ENCODE assay signal across 18 mouse cellular contexts in genomic region chr15:78309865-78310264, GRCm38 (mm10). TPM values are rescaled to one million over a fixed set of nuclear protein-coding genes. Genes with fewer than 3 reads are reported as not detected.
DNase-seq lines count a peak whose midpoint lies in the region; ATAC-seq lines count a peak whose summit lies in the region.
"Had no signal": no experiment of that assay in that cellular context is flagged by ENCODE, and none has a peak within 500 bp of the region (broad histone marks: within the 10 kb centered on the region; RNA-seq: fewer than 3 reads in every experiment).

No protein-coding gene starts in this region.

- H3K9ac ChIP-seq in heart, embryonic 12.5 days, result no peak overlapping the region
- H3K9ac ChIP-seq: embryonic facial prominence, embryonic 12.5 days; forebrain, embryonic 13.5 days; hindbrain, embryonic 15.5 days had no signal

- intact Hi-C loops in left cerebral cortex, postnatal 14 days (cut with DNase I), result no loop called here

- H3K27me3 ChIP-seq in heart, embryonic 12.5 days (replicated peaks), result no peaks in the 10 kb centered on the region
- H3K27me3 ChIP-seq: embryonic facial prominence, embryonic 12.5 days; forebrain, embryonic 13.5 days; hindbrain, embryonic 15.5 days had no signal

- no peaks in the 10 kb centered on the region for H3K9me3 ChIP-seq in heart, embryonic 12.5 days (replicated peaks)
- H3K9me3 ChIP-seq: embryonic facial prominence, embryonic 12.5 days; forebrain, embryonic 13.5 days; hindbrain, embryonic 15.5 days had no signal

- H3K4me3 ChIP-seq in heart, embryonic 12.5 days, result no peak overlapping the region
- H3K4me3 ChIP-seq: embryonic facial prominence, embryonic 12.5 days; forebrain, embryonic 13.5 days; hindbrain, embryonic 15.5 days had no signal

- peaks cover 8% of the 10 kb centered on the region for H3K4me1 ChIP-seq in heart, embryonic 12.5 days (replicated peaks)
- H3K4me1 ChIP-seq: embryonic facial prominence, embryonic 12.5 days; forebrain, embryonic 13.5 days; hindbrain, embryonic 15.5 days had no signal

- no peak overlapping the region for H3K4me2 ChIP-seq in heart, embryonic 12.5 days
- H3K4me2 ChIP-seq: embryonic facial prominence, embryonic 12.5 days; forebrain, embryonic 13.5 days; hindbrain, embryonic 15.5 days had no signal

- ATAC-seq in heart, embryonic 12.5 days (ENCODE audit: insufficient number of reproducible peaks, low FRiP score), result no peak
- ATAC-seq: forebrain, embryonic 13.5 days; intestine, embryonic 16.5 days had no signal

- H3K27ac ChIP-seq in heart, embryonic 12.5 days (ENCODE audit: poor library complexity, severe bottlenecking), result no peak overlapping the region
- H3K27ac ChIP-seq: embryonic facial prominence, embryonic 12.5 days; forebrain, embryonic 13.5 days; hindbrain, embryonic 15.5 days had no signal

- DNase-seq in heart, adult 11 months, result peak; percentile 90
- peak; percentile 49 for DNase-seq in testis, postnatal 14 days (ENCODE audit: low spot score)
- DNase-seq in testis, postnatal 10 days (ENCODE audit: low spot score), result no peak
- DNase-seq in retina, postnatal 7 days (ENCODE audit: low read depth, low spot score), result peak; percentile 28
- no peak for DNase-seq in left cerebral cortex, postnatal 14 days (ENCODE audit: low spot score in 2 of 2)
- DNase-seq: adrenal gland, adult 2 months; adrenal gland, postnatal 36 days; cerebellum, adult 11 months; cerebellum, adult 8-10 months; cerebellum, postnatal 14 days; embryo, embryonic 11 days; gastrocnemius, postnatal 10 days; heart, postnatal 36 days had no signal

- 16% methylated on average over 5 of the region's 5 CpGs for WGBS in heart, embryonic 12.5 days

- no peaks in the 10 kb centered on the region for H3K36me3 ChIP-seq in heart, embryonic 12.5 days
- H3K36me3 ChIP-seq: embryonic facial prominence, embryonic 12.5 days; hindbrain, embryonic 15.5 days had no signal

RNA-seq across cellular contexts. Expression of gene Csf2rb2, which starts 4.3 kb away (rescaled TPM):
- 0.48 and 0.51 TPM in 2 replicates for polyA plus RNA-seq in heart, embryonic 12.5 days (2016; fragmentation: Nextera tagmentation; extraction: Ambion mirVana)
- total RNA-seq in left cerebral cortex, postnatal 14 days (2021), result under 1 TPM; 0.64 to 0.72 TPM

RNA-seq across cellular contexts. Expression of gene Csf2rb, which starts 15.7 kb away (rescaled TPM):
- polyA plus RNA-seq in heart, embryonic 12.5 days (2016; fragmentation: Nextera tagmentation; extraction: Ambion mirVana), result 2.4 and 3.1 TPM in 2 replicates
- 1 to 10 TPM; 1.5 to 1.7 TPM for total RNA-seq in left cerebral cortex, postnatal 14 days (2021)

Comparison
In these comparisons a context has a peak if more than half of its experiments do, and no peak if none do; other contexts are left out.
1. DNase-seq: peak in heart, adult 11 months (single experiment), testis, postnatal 14 days (single experiment) and retina, postnatal 7 days (single experiment); none in testis, postnatal 10 days (single experiment) and left cerebral cortex, postnatal 14 days (0 of 2).